Mouse (Mus musculus) left cerebral cortex, postnatal 14 days (tissue): Measurements from ENCODE around the gene Clcn1. TPM values are rescaled to one million over a fixed set of nuclear protein-coding genes. Genes with fewer than 3 reads are reported as not detected.

Experiments used
- DNase-seq, 2 experiments: peaks; one replicate each; pipeline ENCODE4 v3.0.0; 2021 to 2022; ENCODE audit warnings: low spot score in 2 of 2, mixed read lengths in 1 of 2
- intact Hi-C: fragments of 180-260 bp; cut with DNase I; formaldehyde crosslinking; loops from one replicate; pipeline ENCODE4 v1.15.1; 2025
- total RNA-seq, 2 experiments: library from RNA; stranded (reverse); gene quantifications; 2 replicates each; pipeline ENCODE4 v1.2.3; 2021

The Clcn1 gene
- total RNA-seq, 2 experiments from 2014 or later, result 3.2 to 4.4 TPM

- no peak for DNase-seq
- intact Hi-C loops, result loop anchor here (2.0 to 5.0 kb wide), 2 partner anchors 24 to 34 kb away; partner anchors contain the start of gene Fam131b
Measured at GRCm38 (mm10) chr6:42348281-42349005, 62.0 kb downstream of the Clcn1 start.

- intact Hi-C loops, result loop anchor here (2.0 to 5.0 kb wide), 2 partner anchors 24 to 33 kb away; partner anchors contain the start of gene Fam131b
- peak; percentile 63 to 69 for DNase-seq
Measured at GRCm38 (mm10) chr6:42349006-42349425, 62.5 kb downstream of the Clcn1 start.

DNA sequence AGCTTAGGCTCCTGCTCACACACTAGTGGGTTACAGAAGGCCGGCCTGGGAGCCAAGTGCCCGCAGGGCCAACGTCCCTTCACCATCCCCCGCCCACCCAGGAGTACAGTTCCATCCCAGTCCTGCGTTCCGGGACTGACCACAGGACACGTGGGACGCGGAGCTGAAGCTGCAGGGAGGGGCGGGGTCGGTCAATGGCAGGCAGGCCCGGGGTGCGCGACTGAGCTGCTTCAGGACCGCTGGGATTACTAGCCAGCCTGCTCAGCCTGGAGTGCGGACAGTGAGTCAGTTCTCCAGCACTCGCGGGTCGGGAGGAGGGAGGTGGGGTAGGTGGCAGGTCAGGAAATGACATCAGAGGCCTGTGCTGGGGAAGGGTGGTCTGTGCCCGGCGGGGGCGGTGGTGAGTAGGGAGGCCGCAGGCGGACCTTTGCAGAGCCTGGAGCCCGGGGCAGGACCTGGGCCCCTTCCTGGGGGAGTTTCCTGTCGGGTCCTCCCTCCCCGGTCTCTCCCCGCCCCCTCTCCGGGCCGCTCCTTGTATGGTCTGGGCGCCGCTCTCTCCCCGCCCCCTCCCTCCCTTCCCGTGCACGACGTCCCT, 63.0 kb downstream of the Clcn1 start, which contains the start of gene Zyx:
Gene Zyx (plus strand): TSS at position 205 of the 595 bp plus-strand sequence.
- peak; percentile 78 to 83 for DNase-seq
- intact Hi-C loops, result loop anchor here (2.0 to 5.0 kb wide), 2 partner anchors 25 to 33 kb away; partner anchors contain the start of gene Fam131b

DNA sequence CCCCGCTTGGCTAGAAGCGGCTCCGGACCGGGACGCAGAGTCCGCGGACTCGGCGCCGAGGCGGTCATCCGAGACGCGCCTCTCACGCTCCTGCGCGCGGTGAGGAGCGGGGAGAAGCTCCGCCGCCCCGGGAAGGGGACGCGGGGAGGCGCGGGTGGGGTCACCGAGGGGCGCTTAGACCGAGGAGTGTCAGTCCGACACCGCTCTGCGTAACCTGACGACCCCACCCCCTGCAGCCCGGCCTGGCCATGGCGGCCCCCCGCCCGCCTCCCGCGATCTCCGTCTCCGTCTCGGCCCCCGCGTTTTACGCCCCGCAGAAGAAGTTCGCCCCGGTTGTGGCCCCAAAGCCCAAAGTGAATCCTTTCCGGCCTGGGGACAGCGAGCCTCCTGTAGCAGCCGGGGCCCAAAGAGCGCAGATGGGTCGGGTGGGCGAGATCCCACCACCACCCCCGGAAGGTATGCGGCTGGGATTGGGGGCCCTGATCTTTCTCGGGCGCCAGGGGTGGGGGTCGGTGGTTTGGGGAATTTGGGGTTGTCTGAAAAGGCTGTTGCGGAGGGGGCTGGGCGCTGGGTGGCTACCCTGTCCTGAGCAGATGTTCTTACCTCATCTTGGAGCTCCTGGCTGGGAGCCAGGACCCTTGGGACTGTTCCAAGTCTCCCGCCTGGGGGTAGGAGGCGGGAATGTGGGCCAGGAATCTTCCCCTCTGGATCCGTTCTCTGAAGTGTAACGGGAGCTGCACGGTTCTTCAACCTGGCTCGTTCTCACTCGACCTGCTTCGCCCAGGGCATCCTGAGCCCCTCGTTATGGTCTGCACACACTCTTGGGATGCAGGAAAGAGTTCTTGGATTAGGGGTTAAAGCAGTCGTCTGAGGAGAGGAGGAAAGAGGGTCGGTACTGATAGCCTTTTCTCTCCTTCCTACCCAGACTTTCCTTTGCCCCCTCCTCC, 63.8 kb downstream of the Clcn1 start:
- intact Hi-C loops, result no loop called here
- DNase-seq, result peak; percentile 71 to 74

DNA sequence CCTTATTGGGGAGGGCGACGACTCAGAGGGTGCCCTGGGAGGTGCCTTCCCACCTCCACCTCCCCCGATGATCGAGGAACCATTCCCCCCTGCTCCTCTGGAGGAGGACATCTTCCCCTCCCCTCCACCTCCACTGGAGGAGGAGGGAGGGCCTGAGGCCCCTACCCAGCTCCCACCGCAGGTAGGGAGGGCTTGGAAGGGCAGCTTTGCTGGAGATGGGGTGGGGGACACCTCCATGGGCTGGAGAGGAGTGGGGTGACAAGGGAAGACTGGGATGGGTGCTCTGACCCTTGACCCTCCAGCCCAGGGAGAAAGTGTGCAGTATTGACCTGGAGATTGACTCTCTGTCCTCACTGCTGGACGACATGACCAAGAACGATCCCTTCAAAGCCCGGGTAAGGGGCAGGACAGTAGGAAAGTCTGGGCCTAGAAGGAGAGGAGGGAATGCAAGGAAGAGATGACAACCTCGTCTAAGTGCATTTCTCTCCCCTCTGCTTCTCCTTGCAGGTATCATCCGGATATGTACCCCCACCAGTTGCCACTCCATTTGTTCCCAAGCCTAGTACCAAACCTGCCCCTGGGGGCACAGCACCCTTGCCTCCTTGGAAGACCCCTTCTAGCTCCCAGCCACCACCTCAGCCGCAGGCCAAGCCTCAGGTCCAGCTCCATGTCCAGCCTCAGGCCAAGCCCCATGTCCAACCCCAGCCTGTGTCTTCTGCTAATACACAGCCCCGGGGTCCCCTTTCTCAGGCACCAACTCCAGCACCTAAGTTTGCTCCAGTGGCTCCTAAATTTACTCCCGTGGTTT, 64.7 kb downstream of the Clcn1 start:
- intact Hi-C loops, result no loop called here
- DNase-seq, result no peak

DNA sequence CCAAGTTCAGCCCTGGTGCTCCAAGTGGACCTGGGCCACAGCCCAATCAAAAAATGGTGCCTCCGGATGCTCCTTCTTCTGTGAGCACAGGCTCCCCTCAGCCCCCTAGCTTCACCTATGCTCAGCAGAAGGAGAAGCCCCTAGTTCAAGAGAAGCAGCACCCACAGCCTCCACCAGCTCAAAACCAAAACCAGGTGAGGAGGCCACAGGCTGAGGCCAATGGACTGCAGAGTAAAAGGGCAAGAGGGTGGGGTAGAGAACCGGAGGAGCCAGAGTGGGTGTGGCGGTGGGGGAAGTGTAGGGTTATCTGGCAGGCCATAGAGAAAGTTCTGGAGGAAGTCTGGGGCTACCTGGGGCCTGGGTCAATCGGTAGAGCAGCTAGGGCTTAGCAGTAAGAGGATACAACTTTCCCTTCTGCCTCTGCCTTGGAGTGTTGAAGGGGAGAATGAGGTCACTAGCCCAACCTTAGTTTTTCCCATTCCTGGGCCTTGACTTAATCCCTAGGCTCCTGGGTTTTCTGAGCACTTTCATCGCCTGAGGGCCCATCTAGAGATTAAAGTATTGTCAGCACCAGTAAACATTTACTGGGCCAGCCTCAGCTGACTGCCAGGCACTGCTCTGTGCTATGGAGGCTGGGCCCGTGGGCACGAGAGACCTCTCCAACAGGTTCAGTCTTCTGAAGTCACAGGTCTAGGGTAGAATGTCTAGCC, 65.4 kb downstream of the Clcn1 start:
- DNase-seq, result no peak
- intact Hi-C loops, result no loop called here

- DNase-seq, result no peak
Measured at GRCm38 (mm10) chr6:42352486-42352846, 66.0 kb downstream of the Clcn1 start.

GRCm38 (mm10) chr6:42353180-42353579, 66.7 kb downstream of the Clcn1 start:
- no peak for DNase-seq
- intact Hi-C loops, result no loop called here

More at GRCm38 (mm10) chr6:42352486-42352846, 66.0 kb downstream of the Clcn1 start:
- intact Hi-C loops, result no loop called here

- intact Hi-C loops, result no loop called here
- DNase-seq, result peak in 1 of 2 experiments; percentile 68
Measured at GRCm38 (mm10) chr6:42354076-42355019, 67.9 kb downstream of the Clcn1 start.

DNA sequence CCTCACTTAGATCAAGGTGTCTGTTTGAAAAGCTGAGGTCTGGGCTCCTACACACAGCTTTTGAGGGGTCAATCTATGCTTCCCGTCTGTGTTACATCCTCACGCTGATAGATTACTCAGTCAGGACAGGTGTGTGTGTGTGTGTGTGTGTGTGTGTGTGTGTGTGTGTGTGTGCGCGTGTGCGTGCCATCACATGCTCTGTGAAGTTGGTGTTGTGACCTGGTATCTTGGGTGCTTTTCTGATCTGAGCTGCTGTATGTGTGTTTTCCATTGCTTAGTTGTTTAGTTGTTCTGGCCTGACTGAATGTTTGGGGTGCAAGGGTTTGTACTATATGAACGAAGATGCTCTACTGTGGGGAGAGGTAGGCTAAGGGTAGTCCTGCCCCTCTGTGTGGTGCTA, 68.9 kb downstream of the Clcn1 start:
- intact Hi-C loops, result no loop called here
- DNase-seq, result no peak

DNA sequence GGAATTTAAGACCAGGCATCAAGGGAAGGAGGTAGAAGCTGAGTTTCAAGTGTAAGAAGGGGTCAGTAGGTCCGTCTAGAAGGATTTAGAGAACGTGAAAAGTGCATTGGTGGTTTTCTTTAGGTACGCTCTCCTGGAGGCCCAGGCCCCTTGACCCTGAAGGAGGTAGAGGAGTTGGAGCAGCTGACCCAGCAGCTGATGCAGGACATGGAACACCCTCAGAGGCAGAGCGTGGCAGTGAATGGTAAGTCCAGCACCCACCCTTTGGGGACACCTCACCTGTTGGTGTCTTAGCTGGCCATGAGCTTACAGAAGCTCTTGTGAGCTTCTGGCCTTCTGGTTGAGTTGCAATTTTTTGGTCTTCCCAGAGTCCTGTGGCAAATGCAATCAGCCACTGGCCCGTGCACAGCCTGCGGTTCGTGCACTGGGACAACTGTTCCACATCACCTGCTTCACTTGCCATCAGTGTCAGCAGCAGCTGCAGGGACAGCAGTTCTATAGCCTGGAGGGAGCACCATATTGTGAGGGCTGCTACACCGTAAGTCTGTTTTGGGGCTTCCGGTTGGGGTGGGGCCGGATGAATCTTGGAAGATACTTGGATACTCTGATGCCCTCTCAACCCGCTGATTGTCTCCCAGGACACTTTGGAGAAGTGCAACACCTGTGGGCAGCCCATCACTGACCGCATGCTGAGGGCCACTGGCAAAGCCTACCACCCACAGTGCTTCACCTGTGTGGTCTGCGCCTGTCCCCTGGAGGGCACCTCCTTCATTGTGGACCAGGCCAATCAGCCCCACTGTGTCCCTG, 69.5 kb downstream of the Clcn1 start:
- intact Hi-C loops, result no loop called here
- no peak for DNase-seq

DNA sequence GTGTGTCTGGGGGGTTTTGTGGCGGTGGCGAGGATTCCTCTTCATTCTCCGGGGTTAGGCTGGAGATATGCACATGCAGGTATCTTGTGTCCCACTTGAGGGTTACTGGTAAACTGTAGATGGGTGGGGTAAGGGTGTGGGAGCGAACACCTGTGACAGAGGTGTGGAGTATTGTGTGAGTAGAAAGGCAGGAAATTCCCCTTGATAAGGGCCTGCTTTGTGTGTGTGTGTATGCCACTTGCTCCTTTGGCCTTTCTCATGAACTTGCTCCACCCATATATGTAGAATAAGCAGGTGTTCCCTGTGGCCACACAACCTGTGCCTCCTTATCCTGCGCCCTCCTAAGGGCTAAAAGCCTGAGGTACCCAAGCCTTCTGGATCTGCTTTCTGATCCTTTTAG, 70.4 kb downstream of the Clcn1 start:
- DNase-seq, result no peak
- intact Hi-C loops, result no loop called here

DNA sequence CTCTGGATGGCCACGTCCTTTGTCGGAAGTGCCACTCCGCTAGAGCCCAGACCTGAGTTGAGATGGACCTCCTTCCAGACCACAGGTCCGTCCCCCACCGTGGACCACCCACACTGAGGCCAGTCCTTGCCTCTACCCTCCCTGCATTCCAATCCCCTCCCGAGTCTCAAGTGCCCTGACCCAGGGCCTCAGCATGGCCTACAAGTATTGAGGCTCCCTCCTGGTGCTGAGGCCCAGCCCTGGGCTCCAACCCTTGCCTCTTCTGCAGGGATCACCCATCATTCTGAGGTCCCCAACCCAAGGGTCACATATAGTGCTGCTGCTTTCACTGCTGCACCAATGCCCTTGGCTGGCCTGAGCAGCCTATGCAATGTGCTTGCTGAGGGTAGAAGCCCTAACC, 71.4 kb downstream of the Clcn1 start:
- DNase-seq, result no peak
- intact Hi-C loops, result no loop called here

DNA sequence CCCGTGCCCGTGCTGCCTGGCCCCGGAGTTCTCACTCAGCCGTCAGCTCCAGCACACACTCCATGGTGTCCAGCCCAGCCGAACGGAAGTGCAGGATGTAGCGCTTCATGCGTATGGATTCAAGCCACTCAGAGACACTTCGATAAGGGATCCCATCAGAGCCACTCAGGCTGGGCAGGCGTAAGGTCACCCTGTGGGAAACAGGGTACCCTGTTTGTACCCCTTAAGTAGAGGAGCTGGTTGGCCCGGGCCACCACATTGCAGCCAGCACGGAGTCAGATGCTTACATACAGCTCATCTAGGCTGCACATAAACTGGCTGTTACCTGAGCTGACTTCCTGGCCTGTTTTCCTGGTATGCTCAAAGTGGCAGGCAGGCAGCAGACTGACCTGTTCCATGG, 72.4 kb downstream of the Clcn1 start:
- intact Hi-C loops, result no loop called here
- DNase-seq, result no peak

- DNase-seq, result no peak
- intact Hi-C loops, result no loop called here
Measured at GRCm38 (mm10) chr6:42359364-42360147, 73.1 kb downstream of the Clcn1 start.
